Mouse (Mus musculus) CH12.LX (cell line): ENCODE results near the gene 2300009A05Rik.

Source experiments
- CHD1 ChIP-seq: IDR thresholded peaks from 2 replicates; pipeline ENCODE4 v1.6.1; 2012; ENCODE audit warnings: low read depth, low read length, improper control_type of control experiment, inconsistent platforms
- RAD21 ChIP-seq: IDR thresholded peaks from 2 replicates; pipeline ENCODE4 v1.6.1; 2011; ENCODE audit warnings: low read depth, mild to moderate bottlenecking, low read length, improper control_type of control experiment, moderate library complexity

DNA sequence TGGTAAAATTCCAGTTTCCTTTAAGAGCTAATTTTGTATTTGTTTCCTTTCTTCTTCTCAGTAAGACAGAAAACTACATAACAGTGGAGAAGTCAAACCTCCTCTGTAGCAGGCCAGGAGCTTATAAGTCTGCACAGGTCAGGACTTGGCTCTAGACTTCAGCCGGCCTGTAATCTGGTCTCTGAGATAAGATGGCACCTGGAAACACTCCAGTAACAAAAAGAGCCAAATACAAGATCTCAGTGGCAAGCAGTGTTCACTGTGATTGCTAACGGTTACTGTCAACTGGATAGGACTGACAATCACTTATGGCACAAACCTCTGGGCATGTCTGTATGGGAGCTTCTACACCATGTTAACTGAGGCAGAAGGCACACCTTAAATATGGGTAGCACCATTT is 25.7 kb downstream of the 2300009A05Rik start:
- no peak for TF ChIP-seq CHD1
- no peak for TF ChIP-seq RAD21
